ENCODE assay signal across 8 mouse cellular contexts in the genomic region with DNA sequence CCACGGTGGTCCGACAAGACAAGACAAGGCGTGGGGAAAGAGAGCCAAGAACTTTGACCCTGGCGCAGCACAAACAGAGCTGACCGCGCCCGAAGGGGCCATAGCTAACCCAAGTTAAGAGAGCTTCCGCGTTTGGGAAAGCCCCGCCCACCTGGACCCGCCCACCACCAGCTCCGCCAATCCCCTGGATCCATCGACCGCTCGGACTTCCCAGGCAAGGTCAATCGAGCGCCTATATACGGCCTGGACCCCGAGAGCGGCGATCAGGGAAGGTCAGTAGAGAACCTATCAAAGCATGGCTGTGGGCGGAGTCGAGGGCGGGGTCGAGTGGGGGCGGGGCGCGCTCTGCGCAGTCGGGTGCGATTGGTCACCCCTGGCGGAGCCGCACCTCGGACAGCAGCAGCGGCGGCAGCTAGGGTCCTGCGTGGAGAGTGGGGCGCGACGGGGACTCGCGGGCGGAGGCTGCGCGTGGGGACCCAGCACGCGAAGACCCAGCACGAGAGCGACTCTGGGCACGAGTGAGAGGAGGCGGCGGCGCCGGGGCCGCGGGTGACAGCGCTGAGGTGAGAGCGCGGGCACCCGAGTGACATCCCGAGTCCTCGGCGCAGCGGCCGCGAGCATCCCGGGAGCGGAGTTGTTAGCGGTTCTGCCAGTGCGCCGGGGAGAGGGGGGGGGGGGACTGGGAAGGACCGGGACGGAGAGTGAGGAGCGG. TPM values are rescaled to one million over a fixed set of nuclear protein-coding genes. Genes with fewer than 3 reads are reported as not detected.
DNase-seq lines count a peak whose midpoint lies in the region; ATAC-seq lines count a peak whose summit lies in the region.

A gene (plus strand): TSS at position 353 of the 712 bp plus-strand sequence.

- peak; percentile 82 for ATAC-seq in megakaryocyte progenitor cell, adult 5-6 weeks (replicated peaks; ENCODE audit: poor library complexity)

- peak; percentile 100 for DNase-seq in adipocyte (ENCODE audit: low spot score)
- DNase-seq in embryo, embryonic 10 days (ENCODE audit: low spot score): peak; percentile 98
- DNase-seq in gastrocnemius, postnatal 10 days: peak; percentile 99
- peak; percentile 99 for DNase-seq in induced T-regulatory cell, adult 2 months (ENCODE audit: low read depth)
- DNase-seq in left cerebral cortex, adult 9 months (ENCODE audit: low spot score in 2 of 2): peak; percentile 96 to 99
- DNase-seq in right cerebral cortex, postnatal 14 days: peak; percentile 99
- DNase-seq in urinary bladder, postnatal 36 days (ENCODE audit: low spot score in 2 of 2): peak; percentile 99 to 100

RNA-seq across cellular contexts. Expression of the gene that starts here (rescaled TPM):
- 10 to 100 TPM in 1 of 2 experiments, 1 to 10 TPM in 1; 6.1 to 11.1 TPM for total RNA-seq in gastrocnemius, postnatal 10 days (2021)
- 62.9 and 66.8 TPM in 2 replicates for total RNA-seq in megakaryocyte progenitor cell, adult 5-6 weeks (2015)
- 43.6 and 57.8 TPM in 2 replicates for total RNA-seq in megakaryocyte progenitor cell, adult 5-6 weeks (2017)

Comparison
In these comparisons a context has a peak if more than half of its experiments do, and no peak if none do; other contexts are left out.
1. Peak in every context shown above with its lines: DNase-seq and ATAC-seq.